Mouse (Mus musculus) gastrocnemius, postnatal 36 days (tissue): ENCODE results near the gene Papln. TPM values are rescaled to one million over a fixed set of nuclear protein-coding genes. Genes with fewer than 3 reads are reported as not detected.

Experiments
- DNase-seq, 2 experiments: peaks; one replicate each; pipeline ENCODE4 v3.0.0; 2022
- intact Hi-C: fragments of 180-260 bp; cut with DNase I; formaldehyde crosslinking; loops from one replicate; pipeline ENCODE4 v1.15.1; 2025
- long read RNA-seq, 2 experiments: library from polyadenylated mRNA; stranded (forward); transcript quantifications; one replicate each; pipeline ENCODE4 v2.0.0; 2021
- total RNA-seq, 2 experiments: library from RNA; stranded (reverse); gene quantifications; 2 replicates each; pipeline ENCODE4 v1.2.3; 2021

The Papln gene
- 1 to 10 TPM; 1.4 to 1.9 TPM for total RNA-seq
- long read RNA-seq, experiment 1: 0 reads
- long read RNA-seq, experiment 2: 0 reads

GRCm38 (mm10) chr12:83763311-83764043 is at the start of gene Papln:
TSS of gene Papln (plus strand) at chr12:83763634.
- intact Hi-C loops: no loop called here
- no peak for DNase-seq

GRCm38 (mm10) chr12:83713749-83714148 is 49.7 kb upstream of the Papln start:
- intact Hi-C loops: loop anchor here (2.0 to 10.0 kb wide), 2 partner anchors 57 to 321 kb away; partner anchors contain the start of genes Acot4 and Gm49366
- DNase-seq: no peak

GRCm38 (mm10) chr12:83716416-83717184 is 46.8 kb upstream of the Papln start:
- DNase-seq: no peak
- intact Hi-C loops: loop anchor here (10.0 kb wide), 1 partner anchor 318 kb away; the partner anchor contains the start of genes Acot4 and Gm49366

- no peak for DNase-seq
- intact Hi-C loops: loop anchor here (10.0 kb wide), 1 partner anchor 315 kb away; the partner anchor contains the start of genes Acot4 and Gm49366
Observed at GRCm38 (mm10) chr12:83719431-83719830, 44.0 kb upstream of the Papln start.

GRCm38 (mm10) chr12:83721281-83721680 is 42.2 kb upstream of the Papln start:
- intact Hi-C loops: no loop called here
- peak in 1 of 2 experiments; percentile 13 for DNase-seq

- intact Hi-C loops: no loop called here
- no peak for DNase-seq
Observed at GRCm38 (mm10) chr12:83723037-83723436, 40.4 kb upstream of the Papln start.

GRCm38 (mm10) chr12:83726510-83727308 is 36.7 kb upstream of the Papln start:
- DNase-seq: no peak
- intact Hi-C loops: no loop called here

GRCm38 (mm10) chr12:83732225-83732624 is 31.2 kb upstream of the Papln start:
- DNase-seq: no peak
- intact Hi-C loops: no loop called here

GRCm38 (mm10) chr12:83734047-83734446 is 29.4 kb upstream of the Papln start:
- intact Hi-C loops: no loop called here
- DNase-seq: no peak

GRCm38 (mm10) chr12:83736236-83736635 is 27.2 kb upstream of the Papln start:
- DNase-seq: no peak
- intact Hi-C loops: no loop called here

GRCm38 (mm10) chr12:83738651-83739050 is 24.8 kb upstream of the Papln start:
- no peak for DNase-seq
- intact Hi-C loops: no loop called here

- no peak for DNase-seq
- intact Hi-C loops: no loop called here
Observed at GRCm38 (mm10) chr12:83741722-83742121, 21.7 kb upstream of the Papln start.

GRCm38 (mm10) chr12:83742834-83743233 is 20.6 kb upstream of the Papln start:
- no peak for DNase-seq
- intact Hi-C loops: no loop called here

- intact Hi-C loops: no loop called here
- DNase-seq: no peak
Observed at GRCm38 (mm10) chr12:83743712-83744111, 19.7 kb upstream of the Papln start.

GRCm38 (mm10) chr12:83749186-83749585 is 14.2 kb upstream of the Papln start:
- intact Hi-C loops: no loop called here
- DNase-seq: no peak

GRCm38 (mm10) chr12:83752495-83752894 is 10.9 kb upstream of the Papln start:
- intact Hi-C loops: no loop called here
- no peak for DNase-seq

GRCm38 (mm10) chr12:83758735-83759134 is 4.7 kb upstream of the Papln start:
- intact Hi-C loops: no loop called here
- DNase-seq: no peak

GRCm38 (mm10) chr12:83760201-83760600 is 3.2 kb upstream of the Papln start:
- DNase-seq: no peak
- intact Hi-C loops: no loop called here

GRCm38 (mm10) chr12:83762706-83763105 is 728 bp upstream of the Papln start:
- intact Hi-C loops: no loop called here
- DNase-seq: no peak

GRCm38 (mm10) chr12:83764044-83764365 is 571 bp downstream of the Papln start:
- DNase-seq: no peak
- intact Hi-C loops: no loop called here

- DNase-seq: no peak
- intact Hi-C loops: no loop called here
Observed at GRCm38 (mm10) chr12:83764519-83764918, 1.1 kb downstream of the Papln start.
